Mouse (Mus musculus) kidney, postnatal 14 days (tissue): Measurements from ENCODE around the gene Cnksr3.

ENCODE experiments used
- DNase-seq: peaks from one replicate; pipeline ENCODE4 v3.0.0; 2022; ENCODE audit warnings: mixed read lengths

Cnksr3 gene

GRCm38 (mm10) chr10:7145614-7146013 lies 66.4 kb downstream of the Cnksr3 start:
- peak; percentile 53 for DNase-seq

GRCm38 (mm10) chr10:7144081-7144783 lies 67.8 kb downstream of the Cnksr3 start:
- peak; percentile 37 for DNase-seq

- peak; percentile 54 for DNase-seq
Measured at GRCm38 (mm10) chr10:7142287-7142686, 69.8 kb downstream of the Cnksr3 start.

- DNase-seq = peak; percentile 82
Measured at GRCm38 (mm10) chr10:7140282-7140681, 71.8 kb downstream of the Cnksr3 start.

- DNase-seq = no peak
Measured at GRCm38 (mm10) chr10:7138049-7138448, 74.0 kb downstream of the Cnksr3 start.

- DNase-seq = no peak
Measured at GRCm38 (mm10) chr10:7135751-7136150, 76.3 kb downstream of the Cnksr3 start.

GRCm38 (mm10) chr10:7133005-7133404 lies 79.0 kb downstream of the Cnksr3 start:
- DNase-seq = no peak

- no peak for DNase-seq
Measured at GRCm38 (mm10) chr10:7131441-7131840, 80.6 kb downstream of the Cnksr3 start.

- no peak for DNase-seq
Measured at GRCm38 (mm10) chr10:7127828-7128227, 84.2 kb downstream of the Cnksr3 start.

- no peak for DNase-seq
Measured at GRCm38 (mm10) chr10:7126882-7127281, 85.2 kb downstream of the Cnksr3 start.

GRCm38 (mm10) chr10:7126287-7126686 lies 85.8 kb downstream of the Cnksr3 start:
- no peak for DNase-seq

GRCm38 (mm10) chr10:7124993-7125392 lies 87.0 kb downstream of the Cnksr3 start:
- DNase-seq = no peak

- DNase-seq = no peak
Measured at GRCm38 (mm10) chr10:7122294-7122693, 89.7 kb downstream of the Cnksr3 start.

GRCm38 (mm10) chr10:7120206-7120605 lies 91.8 kb downstream of the Cnksr3 start:
- DNase-seq = no peak

- DNase-seq = peak; percentile 86
Measured at GRCm38 (mm10) chr10:7118258-7119077, 93.6 kb downstream of the Cnksr3 start.

GRCm38 (mm10) chr10:7117785-7118184 lies 94.3 kb downstream of the Cnksr3 start:
- DNase-seq = peak; percentile 20

- no peak for DNase-seq
Measured at GRCm38 (mm10) chr10:7114796-7115195, 97.2 kb downstream of the Cnksr3 start.

- no peak for DNase-seq
Measured at GRCm38 (mm10) chr10:7113747-7114146, 98.3 kb downstream of the Cnksr3 start.

GRCm38 (mm10) chr10:7113144-7113543 lies 98.9 kb downstream of the Cnksr3 start:
- no peak for DNase-seq

GRCm38 (mm10) chr10:7111462-7112000 lies 100.5 kb downstream of the Cnksr3 start:
- DNase-seq = no peak

GRCm38 (mm10) chr10:7103872-7104271 lies 108.2 kb downstream of the Cnksr3 start:
- no peak for DNase-seq

- no peak for DNase-seq
Measured at GRCm38 (mm10) chr10:7077971-7078370, 134.1 kb downstream of the Cnksr3 start.

GRCm38 (mm10) chr10:7077389-7077808 lies 134.6 kb downstream of the Cnksr3 start:
- DNase-seq = no peak
